Mouse (Mus musculus): ENCODE measurements around the gene Gsk3a.

Gsk3a gene

GRCm38 (mm10) chr7:25220457-25221101 is 17.1 kb downstream of the Gsk3a start, which contains the start of gene Dedd2:
Gene Dedd2 (minus strand): TSS chr7:25220615.
- DNase-seq (ENCODE audit: low spot score): no peak

GRCm38 (mm10) chr7:25219756-25220456 is 17.7 kb downstream of the Gsk3a start:
- peak; percentile 96 for DNase-seq (ENCODE audit: low spot score)

- DNase-seq (ENCODE audit: low spot score): no peak
Measured at GRCm38 (mm10) chr7:25219416-25219750, 18.3 kb downstream of the Gsk3a start.

GRCm38 (mm10) chr7:25218705-25219415 is 18.8 kb downstream of the Gsk3a start:
- no peak for DNase-seq (ENCODE audit: low spot score)

GRCm38 (mm10) chr7:25217653-25218395 is 19.8 kb downstream of the Gsk3a start:
- no peak for DNase-seq (ENCODE audit: low spot score)

- DNase-seq (ENCODE audit: low spot score): no peak
Measured at GRCm38 (mm10) chr7:25214172-25214571, 23.5 kb downstream of the Gsk3a start.

GRCm38 (mm10) chr7:25213099-25213498 is 24.6 kb downstream of the Gsk3a start:
- no peak for DNase-seq (ENCODE audit: low spot score)

GRCm38 (mm10) chr7:25210482-25210881 is 27.2 kb downstream of the Gsk3a start:
- DNase-seq (ENCODE audit: low spot score): no peak

- DNase-seq (ENCODE audit: low spot score): no peak
Measured at GRCm38 (mm10) chr7:25209161-25209622, 28.5 kb downstream of the Gsk3a start.

GRCm38 (mm10) chr7:25206094-25206830 is 31.4 kb downstream of the Gsk3a start:
- no peak for DNase-seq (ENCODE audit: low spot score)

GRCm38 (mm10) chr7:25205355-25206093 is 32.1 kb downstream of the Gsk3a start:
- no peak for DNase-seq (ENCODE audit: low spot score)

- DNase-seq (ENCODE audit: low spot score): no peak
Measured at GRCm38 (mm10) chr7:25203624-25204023, 34.0 kb downstream of the Gsk3a start.

- no peak for DNase-seq (ENCODE audit: low spot score)
Measured at GRCm38 (mm10) chr7:25197384-25198018, 40.1 kb downstream of the Gsk3a start.

- no peak for DNase-seq (ENCODE audit: low spot score)
Measured at GRCm38 (mm10) chr7:25196107-25196506, 41.5 kb downstream of the Gsk3a start.

GRCm38 (mm10) chr7:25195148-25195547 is 42.5 kb downstream of the Gsk3a start:
- DNase-seq (ENCODE audit: low spot score): no peak

GRCm38 (mm10) chr7:25192110-25192509 is 45.5 kb downstream of the Gsk3a start:
- DNase-seq (ENCODE audit: low spot score): no peak

- no peak for DNase-seq (ENCODE audit: low spot score)
Measured at GRCm38 (mm10) chr7:25190806-25191205, 46.8 kb downstream of the Gsk3a start.

- DNase-seq (ENCODE audit: low spot score): peak; percentile 84
Measured at GRCm38 (mm10) chr7:25187662-25188650, 49.7 kb downstream of the Gsk3a start.

- DNase-seq (ENCODE audit: low spot score): no peak
Measured at GRCm38 (mm10) chr7:25184091-25184490, 53.6 kb downstream of the Gsk3a start.
